Mouse (Mus musculus) kidney, postnatal 25 days (tissue): ENCODE results near the gene Pomgnt2.

Experiments
- DNase-seq, 2 experiments: peaks; one replicate each; pipeline ENCODE4 v3.0.0; 2021; ENCODE audit warnings: mixed read lengths in 2 of 2

Gene Pomgnt2

DNA sequence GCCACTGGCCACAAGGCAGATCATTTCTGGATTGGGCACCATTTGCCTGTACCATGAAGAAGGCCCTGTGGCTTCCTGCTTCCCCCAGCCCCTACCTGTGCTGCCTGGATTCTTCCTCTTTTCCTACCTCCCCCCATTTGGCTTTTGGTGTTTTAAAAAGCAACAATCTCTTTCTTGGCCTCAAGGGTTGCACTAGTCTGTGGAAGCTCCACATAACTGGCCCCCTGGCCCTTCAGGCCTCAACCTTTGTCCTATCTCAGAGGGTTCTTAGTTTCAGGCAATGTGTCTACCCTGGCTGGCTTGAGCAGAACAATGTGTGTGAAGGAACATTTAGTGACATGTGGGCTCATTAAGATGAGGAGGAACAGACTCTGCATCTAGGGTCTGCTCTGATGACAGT, at the start of gene Pomgnt2:
TSS of gene Pomgnt2 (minus strand) at position 101 of the 400 bp plus-strand sequence.
- no peak for DNase-seq

DNA sequence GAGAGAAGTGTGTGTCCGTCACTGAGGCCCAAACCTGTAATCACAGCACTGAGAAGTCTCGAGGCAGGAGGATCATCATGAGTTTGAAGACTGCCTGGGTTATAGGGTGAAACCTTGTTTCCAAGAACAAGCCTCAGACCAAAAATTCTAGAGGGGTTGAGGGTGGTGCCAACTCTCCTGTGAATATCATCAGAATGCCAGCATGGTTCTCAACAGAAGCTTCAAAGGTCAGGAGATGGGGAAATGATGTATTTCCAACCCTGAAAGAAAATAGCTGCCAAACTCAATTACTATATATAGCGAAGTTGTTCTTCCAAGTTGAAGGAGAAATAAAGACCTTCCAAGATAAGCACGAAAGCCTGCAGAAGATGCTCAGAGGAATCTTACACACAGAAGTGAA, 42.9 kb upstream of the Pomgnt2 start:
- DNase-seq: no peak

DNA sequence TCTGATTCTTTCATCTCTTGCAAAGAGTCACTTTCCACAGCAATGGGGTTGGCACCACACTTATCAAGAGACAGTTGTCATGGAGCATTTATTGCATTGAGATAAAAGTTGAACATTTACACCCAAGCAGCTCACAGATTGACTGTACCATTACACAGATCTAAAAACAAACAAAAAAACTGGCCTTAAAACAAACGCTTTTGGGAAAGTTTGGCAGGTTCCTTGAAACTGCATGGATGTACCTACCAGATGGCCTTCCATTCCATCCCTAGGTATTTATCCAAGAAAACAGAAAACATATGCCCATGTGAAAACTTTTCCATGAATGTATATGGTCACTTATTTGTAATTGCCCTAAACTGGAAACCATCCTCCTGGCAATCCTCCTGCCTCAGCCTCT, 41.7 kb upstream of the Pomgnt2 start:
- DNase-seq: no peak

DNA sequence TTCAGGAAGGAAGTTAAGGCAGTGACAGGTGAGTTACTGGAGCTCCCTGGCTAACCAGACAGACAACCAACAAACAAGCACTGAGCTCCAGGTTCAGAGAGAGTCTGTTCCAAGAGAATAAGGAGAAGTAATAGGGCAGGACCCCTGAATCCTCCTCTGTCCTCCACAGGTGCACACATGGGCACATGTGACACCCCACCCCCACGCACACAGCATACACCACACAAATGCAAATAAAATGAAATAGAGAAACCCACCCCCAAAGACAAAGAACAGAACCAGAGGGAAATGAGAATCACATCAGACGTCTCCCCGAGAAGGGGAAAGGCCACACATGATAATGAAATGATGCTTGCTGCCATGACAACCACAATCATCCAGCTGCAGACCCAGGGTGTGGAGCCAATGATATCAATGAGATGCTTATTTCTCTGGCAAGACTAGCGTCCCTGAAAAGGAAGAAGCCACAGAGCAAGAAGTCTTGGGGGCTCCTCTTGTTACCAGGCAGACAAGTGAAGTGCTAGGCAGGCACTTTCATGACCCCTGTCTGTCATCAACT, 39.7 kb upstream of the Pomgnt2 start:
- no peak for DNase-seq

DNA sequence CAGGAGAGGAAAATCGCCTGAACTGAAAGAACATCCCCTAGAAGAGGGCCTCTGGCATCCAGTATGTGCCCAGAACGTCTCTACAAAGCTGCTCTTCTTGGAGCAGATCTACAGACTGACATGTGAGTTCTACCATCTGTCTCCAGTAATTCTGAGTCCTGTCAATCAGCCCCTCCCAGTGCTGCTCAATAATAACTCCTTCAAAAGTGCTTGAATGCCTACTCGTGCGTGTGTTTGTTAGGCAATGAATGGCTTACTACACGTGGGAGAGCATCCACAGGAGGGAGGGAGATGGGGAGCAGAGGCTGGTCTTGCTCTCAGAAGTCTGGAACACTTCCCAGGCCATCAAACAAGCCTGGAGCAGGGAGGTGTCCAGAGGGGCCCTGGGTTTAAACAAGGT, 38.9 kb upstream of the Pomgnt2 start:
- no peak for DNase-seq

DNA sequence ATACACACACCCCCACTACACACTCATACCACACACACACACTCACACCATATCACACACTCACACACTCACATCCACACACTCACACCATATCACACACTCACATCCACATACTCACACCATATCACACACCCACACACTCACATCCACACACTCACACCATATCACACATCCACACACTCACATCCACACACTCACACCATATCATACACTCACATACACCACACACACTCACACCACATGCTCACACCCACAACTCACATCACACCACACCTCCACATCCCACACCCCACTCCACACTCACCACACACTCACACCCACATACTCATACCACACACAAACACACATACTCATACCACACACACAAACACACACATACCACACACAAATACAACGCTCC, 38.0 kb upstream of the Pomgnt2 start:
- DNase-seq: no peak

DNA sequence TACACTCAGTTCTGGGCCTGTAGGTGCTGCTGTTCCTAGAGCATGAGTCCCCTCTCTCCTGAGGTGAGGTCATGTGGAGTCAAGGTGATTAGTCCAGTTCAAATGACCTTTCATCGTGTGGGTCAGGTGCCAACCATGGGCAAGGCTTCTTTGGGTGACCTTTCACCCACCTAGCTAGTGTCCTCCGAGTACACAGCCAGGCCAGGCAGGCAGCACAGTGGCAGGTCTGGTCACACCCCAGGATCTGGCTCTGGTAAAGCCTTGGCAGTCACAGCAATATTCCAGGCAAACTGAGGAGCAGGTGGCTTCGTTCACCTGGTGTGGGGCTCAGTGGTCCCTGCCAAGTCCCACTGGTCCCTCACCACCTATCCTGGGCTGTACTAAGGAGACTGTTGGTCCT, 35.2 kb upstream of the Pomgnt2 start:
- peak in 1 of 2 experiments; percentile 54 for DNase-seq

DNA sequence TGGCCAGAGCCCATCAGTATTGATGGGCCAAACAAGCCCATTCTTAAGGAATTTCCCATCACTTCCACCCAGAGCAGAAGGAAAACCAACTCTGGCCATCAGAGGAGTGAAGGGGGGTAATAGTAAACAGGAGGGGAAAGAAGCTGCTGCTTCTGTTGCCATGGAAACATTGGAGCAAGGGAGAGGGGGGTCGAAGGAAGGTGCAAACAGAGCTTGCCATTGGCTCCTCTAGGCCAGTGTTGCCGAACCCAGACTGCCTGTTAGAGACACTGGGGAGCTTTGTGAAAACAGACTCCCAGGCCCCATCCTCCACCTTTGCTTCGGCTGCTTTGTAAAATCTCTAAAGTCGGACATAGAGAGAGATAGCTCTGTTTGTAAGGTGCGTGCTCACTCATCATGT, 33.8 kb upstream of the Pomgnt2 start:
- no peak for DNase-seq

DNA sequence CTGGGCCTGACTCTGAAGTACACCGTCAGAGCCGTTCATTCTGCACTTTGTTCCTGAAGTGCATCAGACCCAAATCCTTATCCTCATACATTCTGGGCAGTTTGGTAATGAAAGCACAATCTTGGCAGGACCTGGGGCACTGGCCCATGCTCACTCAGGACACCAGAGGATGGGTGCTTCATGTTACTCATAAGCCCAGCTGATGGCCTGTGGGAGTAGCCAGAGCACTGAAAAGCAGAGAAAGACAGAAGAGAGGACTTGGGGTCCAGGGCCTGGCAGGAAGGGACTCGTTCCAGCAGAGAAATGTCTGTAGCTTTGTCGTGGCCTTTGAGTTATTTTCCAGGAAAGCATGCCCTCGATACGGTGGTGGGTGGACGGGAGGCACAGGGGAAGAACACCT, 32.9 kb upstream of the Pomgnt2 start:
- DNase-seq: no peak

DNA sequence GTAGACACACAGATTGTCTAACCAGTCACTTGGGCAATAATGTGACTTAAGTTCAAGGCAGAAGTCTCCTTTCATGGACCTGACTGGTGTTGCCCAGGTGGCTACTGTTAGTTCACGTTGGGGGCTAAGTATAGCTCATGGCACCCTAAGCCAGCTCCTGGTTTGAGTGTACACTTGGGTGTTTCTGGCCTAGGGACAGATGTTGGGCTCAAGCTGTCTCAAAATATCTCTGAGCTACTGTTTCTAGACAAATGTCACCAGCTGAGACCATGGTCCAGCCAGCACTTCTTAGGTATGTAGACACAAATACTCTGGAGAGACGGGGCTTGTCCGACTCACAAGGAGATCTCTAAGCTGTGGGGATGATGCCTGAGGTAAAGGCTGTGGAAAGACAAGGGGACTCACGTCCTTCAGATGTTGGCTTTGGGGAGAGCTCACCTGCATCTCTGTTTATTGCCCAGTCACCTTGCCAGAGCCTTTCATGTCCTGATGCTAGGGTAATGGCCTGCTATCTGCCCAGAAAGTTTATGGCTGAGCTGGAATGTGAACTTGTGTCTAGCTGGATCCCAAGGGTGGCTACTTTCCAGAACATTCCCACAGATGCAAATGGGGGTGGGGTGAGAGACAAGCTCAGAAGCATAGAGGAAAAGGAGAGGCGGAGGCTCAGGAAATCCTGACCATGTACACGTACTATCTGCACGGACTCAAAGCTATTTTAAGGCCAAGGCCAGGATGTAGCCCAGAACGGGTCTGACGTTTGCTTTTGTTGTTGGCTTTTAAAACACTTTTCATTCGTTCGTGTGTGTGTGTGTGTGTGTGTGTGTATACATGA, 31.2 kb upstream of the Pomgnt2 start:
- peak; percentile 79 to 88 for DNase-seq

DNA sequence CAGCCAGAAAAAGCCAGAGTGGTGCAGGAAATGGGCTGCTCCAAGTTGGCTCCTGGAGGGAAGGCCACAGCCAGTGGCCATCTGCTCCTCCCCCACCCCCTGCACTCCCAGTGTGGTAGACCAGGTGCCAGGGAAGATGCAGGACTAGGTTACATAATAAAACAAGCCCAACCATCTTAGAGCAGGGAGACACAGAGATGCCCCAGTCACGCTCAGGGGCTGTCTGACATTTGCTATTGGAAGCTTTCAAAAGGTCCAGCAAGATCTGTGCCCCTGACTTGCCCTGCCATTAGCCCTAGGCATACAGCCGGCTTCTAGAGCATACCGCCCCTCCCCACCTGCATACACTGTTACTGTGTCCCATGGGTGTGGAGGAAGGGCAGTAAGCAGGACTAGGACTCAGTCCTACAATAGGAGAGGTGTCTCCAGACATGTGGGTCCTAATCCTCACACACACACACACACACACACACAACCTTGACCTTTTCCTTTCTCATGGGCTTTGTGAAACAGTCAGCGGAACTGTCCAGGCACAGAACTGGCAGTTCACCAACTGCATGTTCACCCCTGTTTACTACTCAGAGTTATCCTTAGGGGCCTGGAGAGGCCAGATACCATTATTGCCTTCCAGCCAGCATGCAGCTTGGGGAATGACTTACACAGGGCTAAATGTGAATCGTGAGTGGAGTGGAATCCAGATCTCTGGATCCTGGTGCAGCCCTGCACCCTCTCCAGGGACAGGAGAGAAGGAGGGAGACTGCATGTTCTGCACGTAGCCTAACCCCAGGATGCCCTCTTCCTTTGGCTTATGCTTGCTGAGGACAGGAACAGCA, 30.4 kb upstream of the Pomgnt2 start:
- DNase-seq: peak; percentile 71 to 89

DNA sequence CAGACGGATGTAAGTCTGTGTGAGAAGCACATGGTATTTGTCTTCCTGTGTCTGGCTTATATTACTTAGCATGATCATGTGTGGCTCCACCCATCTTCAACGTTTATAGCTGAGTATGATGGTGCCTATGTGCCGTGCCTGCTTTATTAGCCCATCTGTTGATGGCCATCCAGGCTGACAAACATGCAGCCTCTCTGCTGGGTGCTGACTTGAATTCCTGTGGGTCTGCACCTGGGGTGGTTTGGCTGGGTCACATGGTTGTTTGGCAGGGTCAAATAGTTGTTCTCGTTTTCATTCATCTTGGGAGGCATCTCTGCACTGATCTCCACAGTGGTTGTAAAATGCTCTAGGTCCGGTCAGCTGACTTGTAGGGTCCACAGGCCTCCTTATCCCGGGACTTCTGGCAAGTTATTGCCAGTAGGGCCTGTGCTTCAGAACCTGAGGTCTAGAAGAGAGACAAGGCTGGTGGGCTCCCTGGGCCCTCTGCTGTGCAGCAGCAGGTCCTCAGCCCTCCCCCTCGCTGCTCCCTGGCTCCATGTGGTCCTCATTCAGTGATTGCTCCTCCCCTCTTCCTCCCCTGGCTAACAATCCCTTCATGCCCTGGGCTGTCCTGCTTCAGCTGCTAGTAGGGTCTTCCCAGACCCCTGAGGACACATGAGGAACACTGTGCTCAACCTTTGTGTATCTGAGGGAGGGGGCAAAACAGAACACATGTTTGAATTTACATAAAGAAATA, 29.1 kb upstream of the Pomgnt2 start:
- peak in 1 of 2 experiments; percentile 36 for DNase-seq

DNA sequence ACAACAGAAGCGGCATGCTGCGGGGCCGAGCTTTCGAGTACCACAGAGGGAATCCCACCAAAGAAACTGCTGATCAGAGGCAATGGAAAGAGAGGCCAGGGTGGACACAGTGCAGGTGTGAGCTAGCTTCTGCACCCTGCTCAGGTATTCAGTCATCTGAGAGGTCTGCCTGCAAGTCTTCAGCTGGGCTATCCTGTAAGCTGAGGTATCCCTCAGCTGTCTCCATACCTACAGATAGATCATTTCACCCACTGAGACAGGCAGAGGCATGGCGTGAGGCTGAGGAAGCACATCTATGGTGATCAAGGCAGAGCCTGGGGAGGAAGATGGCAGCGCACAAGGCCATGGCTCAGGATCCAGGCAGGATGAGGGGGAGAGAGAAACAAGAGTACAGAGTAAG, 27.5 kb upstream of the Pomgnt2 start:
- peak in 1 of 2 experiments; percentile 19 for DNase-seq

DNA sequence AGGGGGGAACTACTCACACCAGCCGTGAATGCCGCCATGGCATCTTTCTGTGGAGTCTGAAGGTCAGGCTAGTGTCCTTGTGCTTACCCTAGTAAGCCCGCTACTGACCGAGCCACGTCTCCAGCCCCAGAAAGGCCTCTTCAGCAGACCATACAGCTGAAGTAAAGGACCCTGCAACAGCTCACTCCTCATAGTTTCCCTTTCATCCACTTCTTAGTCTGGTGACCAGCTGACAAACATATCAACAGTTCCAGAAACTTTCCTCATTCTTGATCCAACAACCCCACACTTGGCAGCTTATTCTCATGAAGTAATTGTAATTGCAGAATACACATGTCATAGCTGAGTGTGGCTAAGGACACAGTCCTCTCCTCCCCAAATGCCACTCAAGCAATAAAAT, 27.0 kb upstream of the Pomgnt2 start:
- DNase-seq: peak in 1 of 2 experiments; percentile 39

DNA sequence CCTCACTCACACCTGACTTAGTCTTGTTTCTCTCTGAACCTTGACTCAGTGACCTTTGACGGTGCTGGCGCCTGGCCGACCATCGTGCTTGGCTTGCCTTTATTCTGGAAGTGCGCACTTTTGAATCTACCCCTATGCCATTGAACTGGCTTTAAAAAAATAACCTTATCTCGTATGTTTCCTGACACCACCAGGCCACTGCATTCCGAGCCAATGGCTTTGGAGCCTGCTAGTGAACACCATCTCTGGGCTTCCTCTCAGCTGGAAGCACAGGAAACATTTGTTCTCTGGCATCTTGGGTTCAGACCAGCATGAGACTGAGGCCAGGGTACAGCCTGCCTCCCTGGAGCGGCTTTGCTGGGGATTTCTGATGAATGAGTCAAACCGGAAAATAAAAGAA, 25.9 kb upstream of the Pomgnt2 start:
- DNase-seq: peak; percentile 94

DNA sequence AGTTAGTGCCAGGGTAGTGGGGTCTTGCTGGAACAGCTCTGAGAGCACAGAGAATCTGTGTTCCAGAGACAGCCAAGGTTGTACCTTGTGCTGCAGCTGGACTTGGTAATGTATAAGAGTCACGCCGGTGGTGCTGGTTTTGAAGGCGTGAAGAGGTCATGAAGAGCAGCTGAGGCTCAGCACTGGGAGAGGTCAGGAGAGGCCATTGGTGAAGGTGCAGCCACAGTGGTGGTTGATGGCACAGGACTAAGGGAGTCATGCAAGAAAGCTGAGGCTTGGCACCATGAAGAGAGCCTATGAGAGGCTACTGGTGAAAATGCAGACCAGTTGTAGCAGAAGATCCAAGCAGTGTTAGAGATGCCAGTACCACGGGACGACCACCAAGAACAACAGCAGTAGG, 24.7 kb upstream of the Pomgnt2 start:
- DNase-seq: peak in 1 of 2 experiments; percentile 30

DNA sequence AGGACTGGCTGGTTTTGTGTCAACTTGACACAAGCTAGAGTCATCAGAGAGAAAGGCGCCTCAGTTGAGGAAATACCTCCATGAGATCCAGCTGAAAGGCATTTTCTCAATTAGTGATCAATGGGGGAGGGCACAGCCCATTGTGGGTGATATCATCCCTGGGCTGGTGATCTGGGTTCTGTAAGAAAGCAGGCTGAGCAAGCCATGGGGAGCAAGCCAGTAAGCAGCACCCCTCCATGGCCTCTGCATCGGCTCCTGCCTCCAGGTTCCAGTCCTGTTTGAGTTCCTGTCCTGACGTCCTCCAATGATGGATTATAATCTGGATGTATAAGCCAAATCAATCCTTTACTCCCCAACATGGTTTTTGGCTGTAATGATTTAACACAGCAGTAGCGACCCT, 24.3 kb upstream of the Pomgnt2 start:
- peak in 1 of 2 experiments; percentile 15 for DNase-seq

DNA sequence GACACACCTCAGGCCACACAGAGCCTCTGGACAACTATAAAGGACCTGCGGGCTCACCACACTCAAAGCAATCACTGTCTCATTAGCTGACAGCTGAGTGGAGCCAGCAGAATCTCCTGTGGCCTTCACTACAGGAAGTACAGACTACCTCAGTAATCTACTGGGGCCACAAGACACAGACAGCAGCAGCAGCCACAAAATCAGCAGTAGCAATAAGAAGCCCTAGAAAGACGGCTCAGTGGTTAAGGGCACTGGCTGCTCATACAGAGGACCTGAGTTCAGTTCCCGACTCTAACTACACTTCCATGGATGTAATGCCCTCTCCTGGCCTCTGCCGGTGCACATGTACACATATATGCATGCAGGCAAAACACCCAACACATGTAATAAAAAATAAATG, 23.4 kb upstream of the Pomgnt2 start:
- DNase-seq: peak in 1 of 2 experiments; percentile 33

DNA sequence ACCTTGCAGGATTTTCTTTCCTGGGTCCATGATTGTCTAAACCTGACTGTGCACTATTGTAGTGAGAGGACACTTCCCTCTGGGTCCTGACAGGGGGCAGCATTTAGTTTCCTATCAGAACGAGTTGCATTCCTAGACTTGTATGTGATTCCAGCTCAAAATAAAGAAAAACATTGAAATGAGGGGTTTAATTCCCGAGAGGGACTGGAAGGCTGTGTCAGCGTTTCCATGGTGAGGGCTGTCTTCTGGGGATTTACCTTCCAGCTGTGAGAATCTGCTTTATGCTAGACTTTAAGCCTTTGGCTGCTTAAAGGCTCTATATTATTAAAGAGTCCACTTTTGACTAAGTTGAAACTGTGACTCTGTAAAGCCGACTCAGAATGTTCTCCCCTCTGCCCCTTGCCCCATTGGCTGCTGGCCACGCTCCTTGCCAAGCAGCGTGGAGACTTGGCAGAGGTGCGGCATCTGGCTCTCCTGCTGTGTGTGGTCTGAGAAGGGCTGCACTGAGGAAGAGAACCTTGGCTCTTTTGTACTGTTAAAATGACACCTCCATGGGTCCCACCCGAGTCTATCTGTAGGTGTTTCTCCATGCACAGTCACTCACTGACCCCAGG, 22.0 kb upstream of the Pomgnt2 start:
- peak; percentile 75 to 89 for DNase-seq

DNA sequence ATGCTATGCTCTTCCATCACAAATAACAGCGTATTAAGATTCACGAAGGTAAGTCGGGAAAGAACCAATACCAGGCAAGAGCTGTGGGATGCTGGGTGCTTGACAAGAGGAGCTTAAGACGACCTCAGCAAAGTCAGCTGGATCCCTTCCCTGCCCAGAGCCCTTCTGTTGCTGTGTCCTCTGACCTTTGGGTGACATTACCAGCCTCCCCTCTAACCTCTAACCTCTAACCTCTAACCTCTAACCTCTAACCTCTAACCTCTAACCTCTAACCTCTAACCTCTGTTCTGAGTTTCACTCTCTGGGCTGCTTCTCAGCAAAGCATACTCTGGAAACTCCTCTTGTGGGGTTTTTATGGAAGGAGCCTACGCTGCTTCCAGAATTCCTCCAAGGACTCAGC, 21.2 kb upstream of the Pomgnt2 start:
- DNase-seq: peak in 1 of 2 experiments; percentile 33

DNA sequence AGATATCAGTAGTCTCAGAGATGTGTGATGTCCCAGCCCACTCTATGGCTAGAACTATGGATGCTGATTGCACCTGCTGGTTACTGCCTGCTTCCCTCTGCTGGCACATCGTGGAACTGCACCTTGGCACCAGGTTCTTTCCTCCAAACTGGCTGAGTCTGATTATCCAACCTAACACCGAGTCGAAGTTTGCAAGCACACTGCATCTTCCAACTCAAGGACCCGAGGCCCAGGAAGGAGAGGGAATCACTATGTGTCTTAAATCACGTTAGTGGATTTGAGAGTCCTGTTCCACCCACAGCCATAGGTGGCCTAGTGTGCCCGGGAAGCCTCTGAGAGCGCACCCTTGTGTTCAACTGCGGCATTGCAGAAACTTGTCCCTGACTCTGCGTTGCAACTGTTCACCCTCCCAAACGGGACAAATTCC, 17.3 kb upstream of the Pomgnt2 start:
- DNase-seq: peak; percentile 76 to 89

DNA sequence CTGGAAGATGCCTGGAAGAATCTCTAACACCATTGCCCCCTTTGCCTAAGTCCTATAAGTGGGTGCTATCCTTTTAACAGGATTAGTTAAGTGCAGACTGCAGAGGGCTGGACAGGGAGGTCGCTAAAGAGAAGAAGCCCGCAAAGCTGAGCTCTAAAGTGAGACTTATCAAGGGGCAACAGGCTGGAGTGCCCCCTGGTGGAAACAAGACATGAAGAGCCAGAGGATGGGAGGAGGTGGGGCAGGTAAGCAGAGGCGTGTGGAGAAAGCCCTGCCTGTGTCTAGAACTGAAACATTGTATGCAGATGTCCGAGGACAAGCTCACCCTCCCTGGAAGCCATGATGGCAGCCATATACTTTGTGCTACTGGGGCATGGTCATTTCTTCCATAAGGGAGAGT, 16.7 kb upstream of the Pomgnt2 start:
- peak in 1 of 2 experiments; percentile 30 for DNase-seq
